Mouse (Mus musculus): Measurements from ENCODE around the gene Rfx2. TPM values are rescaled to one million over a fixed set of nuclear protein-coding genes. Genes with fewer than 3 reads are reported as not detected.

Gene Rfx2
- 3.7 and 4.2 TPM in 2 replicates for polyA plus RNA-seq (2015; fragmentation: Nextera tagmentation; extraction: Ambion mirVana)

DNA sequence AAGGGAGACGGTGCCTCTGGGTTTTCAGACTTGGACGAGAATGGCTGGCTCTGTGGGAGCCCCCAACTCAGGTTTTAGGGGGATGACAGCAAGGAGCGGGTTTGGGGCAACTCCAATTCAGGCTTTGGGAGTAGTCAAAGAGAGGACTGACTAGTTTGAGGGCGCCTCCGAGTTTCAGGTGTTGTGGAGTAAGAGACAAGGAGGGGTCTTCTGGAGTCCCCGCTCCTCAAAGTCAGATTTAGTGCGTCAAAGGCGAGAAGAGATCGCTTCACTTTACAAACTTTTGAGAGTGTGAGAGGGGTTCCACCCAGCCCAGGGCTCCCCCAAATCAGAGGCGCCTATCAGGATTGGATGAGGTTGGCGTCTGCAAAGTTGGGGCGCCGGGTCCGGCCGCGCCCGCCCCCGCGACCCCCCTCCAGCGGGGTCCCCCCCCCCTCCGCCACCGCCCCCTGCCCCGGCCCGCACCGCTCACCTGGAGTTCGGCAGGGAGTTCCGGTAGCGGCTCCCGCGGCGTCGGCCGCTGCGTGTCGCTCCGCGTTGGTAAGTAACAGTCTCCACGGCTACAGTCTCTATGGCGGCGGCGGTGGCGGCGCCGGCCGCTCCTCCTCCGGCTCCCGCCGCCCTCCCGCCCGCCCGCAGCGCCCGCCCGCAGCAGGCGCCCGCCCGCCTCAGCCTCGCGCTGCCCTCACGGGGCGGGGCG lies at the start of gene Rfx2:
Gene Rfx2, minus strand, starts transcription at position 603 of the 700 bp plus-strand sequence.

GRCm38 (mm10) chr17:56874936-56875651 lies 44.3 kb upstream of the Rfx2 start, which contains the start of gene 1700061G19Rik:
Gene 1700061G19Rik, plus strand, starts transcription at chr17:56875477.

GRCm38 (mm10) chr17:56874237-56874636 lies 43.4 kb upstream of the Rfx2 start, which contains the start of gene Acsbg2:
Gene Acsbg2, minus strand, starts transcription at chr17:56874447.

GRCm38 (mm10) chr17:56769950-56770349 lies 60.9 kb downstream of the Rfx2 start, which contains the start of gene Prr22:
Gene Prr22, plus strand, starts transcription at chr17:56770250.

GRCm38 (mm10) chr17:56764474-56765354 lies 66.1 kb downstream of the Rfx2 start, which contains the start of gene Dus3l:
Gene Dus3l, plus strand, starts transcription at chr17:56764757.

GRCm38 (mm10) chr17:56757416-56758123 lies 73.2 kb downstream of the Rfx2 start, which contains the start of gene Nrtn:
Gene Nrtn, minus strand, starts transcription at chr17:56757530.

Other genes starting within 250 kb of the Rfx2 start
- 28.1 and 30.2 TPM in 2 replicates for gene Safb2, start 246.4 kb downstream of the Rfx2 start, polyA plus RNA-seq (2015; fragmentation: Nextera tagmentation; extraction: Ambion mirVana)
- gene Safb, start 246.2 kb downstream of the Rfx2 start, polyA plus RNA-seq (2015; fragmentation: Nextera tagmentation; extraction: Ambion mirVana), result 33.7 and 43.2 TPM in 2 replicates
- 232 and 244 TPM in 2 replicates for gene 2410015M20Rik, start 221.2 kb downstream of the Rfx2 start, polyA plus RNA-seq (2015; fragmentation: Nextera tagmentation; extraction: Ambion mirVana)
- gene Rpl36, start 217.6 kb downstream of the Rfx2 start, polyA plus RNA-seq (2015; fragmentation: Nextera tagmentation; extraction: Ambion mirVana), result 1,651 and 1,836 TPM in 2 replicates
- 28.0 and 29.6 TPM in 2 replicates for gene Lonp1, start 204.1 kb downstream of the Rfx2 start, polyA plus RNA-seq (2015; fragmentation: Nextera tagmentation; extraction: Ambion mirVana)
- gene Catsperd, start 202.9 kb downstream of the Rfx2 start, polyA plus RNA-seq (2015; fragmentation: Nextera tagmentation; extraction: Ambion mirVana), result 4.6 TPM in 2 replicates
- 45.2 and 45.5 TPM in 2 replicates for gene Ranbp3, start 157.7 kb downstream of the Rfx2 start, polyA plus RNA-seq (2015; fragmentation: Nextera tagmentation; extraction: Ambion mirVana)
- 524 and 561 TPM in 2 replicates for gene Ndufa11, start 113.2 kb downstream of the Rfx2 start, polyA plus RNA-seq (2015; fragmentation: Nextera tagmentation; extraction: Ambion mirVana)
- 16.6 and 18.3 TPM in 2 replicates for gene Vmac, start 113.0 kb downstream of the Rfx2 start, polyA plus RNA-seq (2015; fragmentation: Nextera tagmentation; extraction: Ambion mirVana)
- gene Nrtn, start 73.5 kb downstream of the Rfx2 start, polyA plus RNA-seq (2015; fragmentation: Nextera tagmentation; extraction: Ambion mirVana), result 13.4 and 14.0 TPM in 2 replicates
- 19.8 and 24.6 TPM in 2 replicates for gene Dus3l, start 66.3 kb downstream of the Rfx2 start, polyA plus RNA-seq (2015; fragmentation: Nextera tagmentation; extraction: Ambion mirVana)
- gene Prr22, start 60.8 kb downstream of the Rfx2 start, polyA plus RNA-seq (2015; fragmentation: Nextera tagmentation; extraction: Ambion mirVana), result 0.19 and 0.31 TPM in 2 replicates
- not detected in 2 replicates for gene Acsbg2, start 43.4 kb upstream of the Rfx2 start, polyA plus RNA-seq (2015; fragmentation: Nextera tagmentation; extraction: Ambion mirVana)
- gene 1700061G19Rik, start 44.5 kb upstream of the Rfx2 start, polyA plus RNA-seq (2015; fragmentation: Nextera tagmentation; extraction: Ambion mirVana), result 10.6 and 11.7 TPM in 2 replicates
- gene Mllt1, start 104.4 kb upstream of the Rfx2 start, polyA plus RNA-seq (2015; fragmentation: Nextera tagmentation; extraction: Ambion mirVana), result 15.8 and 18.0 TPM in 2 replicates
- gene Acer1, start 151.1 kb upstream of the Rfx2 start, polyA plus RNA-seq (2015; fragmentation: Nextera tagmentation; extraction: Ambion mirVana), result not detected in 2 replicates
- 84.4 and 98.9 TPM in 2 replicates for gene Clpp, start 159.3 kb upstream of the Rfx2 start, polyA plus RNA-seq (2015; fragmentation: Nextera tagmentation; extraction: Ambion mirVana)
- 25.4 and 30.7 TPM in 2 replicates for gene Alkbh7, start 166.3 kb upstream of the Rfx2 start, polyA plus RNA-seq (2015; fragmentation: Nextera tagmentation; extraction: Ambion mirVana)
- gene Pspn, start 169.0 kb upstream of the Rfx2 start, polyA plus RNA-seq (2015; fragmentation: Nextera tagmentation; extraction: Ambion mirVana), result 0.30 and 1.0 TPM in 2 replicates
- gene Gtf2f1, start 180.3 kb upstream of the Rfx2 start, polyA plus RNA-seq (2015; fragmentation: Nextera tagmentation; extraction: Ambion mirVana), result 37.8 and 42.8 TPM in 2 replicates
- 0.22 and 0.35 TPM in 2 replicates for gene Gm17949, start 180.5 kb upstream of the Rfx2 start, polyA plus RNA-seq (2015; fragmentation: Nextera tagmentation; extraction: Ambion mirVana)
- gene Khsrp, start 200.5 kb upstream of the Rfx2 start, polyA plus RNA-seq (2015; fragmentation: Nextera tagmentation; extraction: Ambion mirVana), result 19.1 and 23.0 TPM in 2 replicates
- not detected in 2 replicates for gene Slc25a41, start 210.6 kb upstream of the Rfx2 start, polyA plus RNA-seq (2015; fragmentation: Nextera tagmentation; extraction: Ambion mirVana)
- gene Crb3, start 228.1 kb upstream of the Rfx2 start, polyA plus RNA-seq (2015; fragmentation: Nextera tagmentation; extraction: Ambion mirVana), result 15.0 and 16.8 TPM in 2 replicates
- gene Slc25a23, start 228.8 kb upstream of the Rfx2 start, polyA plus RNA-seq (2015; fragmentation: Nextera tagmentation; extraction: Ambion mirVana), result 8.5 and 9.0 TPM in 2 replicates
- 1.1 and 3.1 TPM in 2 replicates for gene Dennd1c, start 247.5 kb upstream of the Rfx2 start, polyA plus RNA-seq (2015; fragmentation: Nextera tagmentation; extraction: Ambion mirVana)

Data from urinary bladder, postnatal 0 days (tissue).